Mouse (Mus musculus) G1E-ER4 (cell line): Measurements from ENCODE around the gene Rpgr. TPM values are rescaled to one million over a fixed set of nuclear protein-coding genes. Genes with fewer than 3 reads are reported as not detected.

Experiments
- GATA1 ChIP-seq: IDR thresholded peaks from one replicate; pipeline ENCODE4 v1.8.0; 2012; ENCODE audit warnings: low read length, inconsistent platforms
- polyA plus RNA-seq: library from polyadenylated mRNA; stranded (reverse); fragments of >175 nt; gene quantifications from 2 replicates; pipeline ENCODE4 v1.2.3, GENCODE M21; 2012

Gene Rpgr
- polyA plus RNA-seq, 1 experiment, result 0.67 TPM

DNA sequence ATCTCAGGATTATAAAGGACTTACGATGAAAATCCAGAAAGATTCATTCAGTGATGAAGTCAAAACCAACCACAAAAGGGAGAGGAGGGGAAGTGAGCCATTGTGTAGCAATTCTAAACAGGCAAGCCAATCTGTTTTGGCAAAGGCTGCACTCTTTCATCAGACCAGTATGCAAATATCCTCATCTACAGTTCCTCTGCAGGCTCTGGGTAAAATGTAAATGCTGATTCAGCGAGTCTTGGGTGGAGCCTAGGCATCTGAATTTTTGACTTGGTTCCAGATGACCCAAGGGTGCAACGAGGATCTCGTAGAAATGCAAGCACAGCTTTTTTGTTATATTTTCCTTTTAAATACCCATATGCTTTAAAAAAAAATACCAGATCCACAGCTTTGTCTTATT is 108.2 kb downstream of the Rpgr start:
- TF ChIP-seq GATA1, result no peak

DNA sequence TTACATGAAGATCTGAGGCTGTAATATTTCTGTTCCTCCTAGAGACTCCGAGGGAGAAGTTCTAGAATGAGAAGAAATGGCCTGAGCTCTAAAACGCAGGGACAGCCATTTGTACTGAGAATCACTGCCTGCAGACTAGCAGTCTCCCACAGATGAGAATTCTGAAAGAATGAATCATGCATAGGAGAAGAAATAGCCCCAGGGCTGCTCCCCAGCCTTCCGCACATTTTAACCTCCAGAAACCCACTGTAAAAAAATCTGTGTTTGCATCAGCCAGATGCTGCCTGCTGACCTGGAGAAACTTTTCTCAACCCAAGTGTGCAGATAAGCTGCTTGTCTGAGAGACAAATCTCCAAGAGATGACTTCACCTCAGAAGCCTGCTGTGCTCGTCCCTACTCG is 111.2 kb downstream of the Rpgr start:
- TF ChIP-seq GATA1, result no peak

DNA sequence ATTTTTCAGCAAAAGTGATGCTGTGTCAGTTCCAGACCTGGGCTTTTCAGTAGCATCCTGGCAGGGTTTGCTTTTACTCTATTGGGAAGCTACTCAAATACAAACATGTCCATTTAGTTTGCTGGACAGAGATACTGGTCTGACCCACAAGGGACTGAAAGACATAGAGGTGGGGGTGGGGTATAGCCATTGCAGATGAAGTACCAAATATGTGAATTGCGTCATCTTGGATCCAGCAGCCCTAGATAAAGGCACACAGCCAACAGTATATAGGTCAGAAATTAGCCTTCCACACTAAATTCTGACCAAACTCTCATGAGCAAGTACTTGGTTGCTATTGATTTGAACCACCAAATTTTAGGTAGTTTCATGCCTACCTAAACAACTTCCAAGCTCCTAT is 114.0 kb downstream of the Rpgr start:
- no peak for TF ChIP-seq GATA1

DNA sequence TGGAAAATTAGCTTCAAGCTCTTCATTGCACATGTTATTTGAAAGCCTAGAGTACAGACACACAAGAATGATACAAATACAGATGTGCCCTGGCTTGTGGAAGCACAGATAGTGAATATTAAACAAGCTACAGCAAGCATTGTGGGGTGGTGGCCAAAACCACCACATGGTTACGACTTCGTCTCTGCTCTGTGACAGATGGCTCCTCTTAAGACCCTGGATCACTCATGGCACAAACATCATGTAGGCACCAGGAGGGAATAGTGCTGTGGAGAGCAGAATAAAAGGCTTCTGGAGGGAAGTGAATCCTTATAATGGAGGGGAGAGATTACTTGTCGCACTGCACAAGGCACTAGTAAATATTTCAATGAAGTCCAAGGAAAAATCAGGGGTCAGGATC is 120.9 kb downstream of the Rpgr start:
- TF ChIP-seq GATA1, result no peak

DNA sequence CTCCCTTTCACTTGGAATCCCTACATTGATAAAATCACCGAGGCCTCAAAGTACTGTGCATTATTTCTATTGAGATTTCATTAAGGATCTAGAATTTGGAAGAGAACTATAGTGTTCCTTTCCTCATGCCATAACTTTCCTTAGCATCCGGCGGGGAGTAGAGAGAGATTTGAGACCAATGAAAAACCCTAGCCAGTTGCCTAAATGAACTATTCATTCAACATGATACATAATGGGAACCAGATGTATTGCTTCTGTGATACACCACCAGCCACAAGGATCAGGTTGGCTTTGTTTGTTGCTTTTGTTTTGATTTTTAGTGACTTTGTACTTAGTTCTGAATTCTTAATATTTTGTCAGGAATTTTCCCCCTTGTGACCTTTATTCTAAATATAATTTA is 136.3 kb downstream of the Rpgr start:
- TF ChIP-seq GATA1, result no peak

DNA sequence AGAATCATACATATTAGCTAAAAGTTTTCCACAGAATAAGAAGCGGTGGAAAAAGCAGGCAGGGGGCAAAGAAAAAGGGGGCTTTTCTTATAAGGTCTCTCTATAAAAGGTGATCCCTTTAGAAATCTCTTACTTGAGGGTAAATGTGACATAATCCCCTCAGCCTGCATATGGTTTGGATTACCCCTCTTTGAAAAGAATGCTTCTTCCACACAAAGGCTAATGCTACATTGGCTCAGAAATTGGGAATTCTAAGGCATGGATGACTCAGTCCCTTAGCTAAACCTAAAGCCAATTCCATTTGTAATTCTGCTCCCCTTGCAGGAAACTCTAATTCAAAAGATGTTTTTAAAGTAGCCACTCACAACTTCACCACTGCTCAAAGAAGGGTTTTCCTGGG is 136.7 kb downstream of the Rpgr start:
- no peak for TF ChIP-seq GATA1

DNA sequence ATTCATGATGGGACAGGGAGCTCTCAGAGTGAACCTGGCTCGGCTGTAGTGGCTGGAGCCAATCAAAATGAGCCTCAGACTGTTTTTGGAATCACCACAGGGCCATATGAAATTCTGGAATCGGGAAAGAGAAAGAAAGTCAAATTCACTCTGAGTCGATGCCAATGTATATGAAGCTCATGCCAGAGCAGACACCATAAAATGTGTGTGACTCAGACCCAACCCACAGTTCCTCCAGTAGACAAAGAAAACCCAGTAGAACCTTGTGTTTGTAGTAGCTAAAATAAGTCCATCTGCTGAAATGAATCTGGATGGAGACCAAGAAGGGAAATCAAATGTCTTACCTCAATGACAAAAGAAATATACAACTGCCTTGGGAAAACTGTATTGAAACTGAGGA is 142.8 kb downstream of the Rpgr start:
- no peak for TF ChIP-seq GATA1

DNA sequence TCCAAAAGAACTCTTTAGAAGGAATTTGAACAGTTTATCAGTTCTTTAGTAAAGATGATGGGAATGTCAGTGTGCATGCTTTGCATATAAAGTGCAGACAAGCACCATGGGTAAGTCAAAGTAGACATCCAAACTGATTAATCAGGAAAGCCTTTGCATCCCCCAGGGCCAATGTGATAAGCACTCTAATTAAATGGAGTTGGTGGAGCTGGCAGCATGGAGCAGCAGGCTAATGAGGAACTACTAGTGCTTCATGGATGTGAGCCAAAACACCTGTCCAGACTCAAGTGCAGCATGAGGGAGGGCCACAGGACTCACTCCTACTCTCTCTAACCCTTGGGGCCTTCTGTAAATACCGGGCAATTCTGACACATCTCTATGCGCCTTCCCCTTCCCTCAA is 145.2 kb downstream of the Rpgr start:
- no peak for TF ChIP-seq GATA1

DNA sequence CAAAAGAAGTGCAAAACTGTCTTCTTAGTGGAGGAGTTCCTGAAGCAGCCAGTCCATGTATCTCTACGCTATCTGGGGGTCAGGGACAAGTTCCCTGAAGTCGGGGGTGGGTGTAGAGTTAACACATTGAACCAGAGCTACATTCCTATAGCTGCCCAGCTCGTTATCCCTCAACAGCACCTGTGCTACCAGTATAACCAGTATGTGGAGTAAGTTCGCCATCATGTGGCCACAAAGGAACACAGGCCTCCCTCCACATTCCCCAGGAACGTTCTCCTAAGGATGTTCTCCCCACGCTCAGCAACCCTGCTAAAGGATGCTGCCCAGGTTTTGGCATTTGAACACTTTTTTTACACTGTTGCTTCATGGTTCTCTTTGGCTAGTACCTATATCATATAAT is 146.0 kb downstream of the Rpgr start:
- TF ChIP-seq GATA1, result no peak

DNA sequence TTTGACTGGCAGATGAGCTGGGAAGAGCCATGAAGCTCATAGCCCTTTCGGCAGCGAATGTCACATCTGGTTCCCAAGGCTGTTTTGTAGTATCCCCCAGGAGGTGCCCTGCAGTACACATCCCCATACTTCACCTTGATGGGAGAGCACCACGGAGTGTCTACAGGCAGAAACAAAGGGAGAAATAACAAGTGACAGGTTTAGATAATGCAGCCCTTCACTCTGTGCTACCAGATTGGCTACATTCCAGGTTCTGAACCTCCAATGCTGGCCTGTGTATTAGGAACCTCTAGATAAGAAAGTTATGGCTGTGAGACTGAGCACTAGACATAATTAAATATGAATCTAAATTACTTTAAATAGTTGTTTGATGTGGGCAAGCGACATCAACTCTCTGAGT is 147.3 kb downstream of the Rpgr start:
- no peak for TF ChIP-seq GATA1

DNA sequence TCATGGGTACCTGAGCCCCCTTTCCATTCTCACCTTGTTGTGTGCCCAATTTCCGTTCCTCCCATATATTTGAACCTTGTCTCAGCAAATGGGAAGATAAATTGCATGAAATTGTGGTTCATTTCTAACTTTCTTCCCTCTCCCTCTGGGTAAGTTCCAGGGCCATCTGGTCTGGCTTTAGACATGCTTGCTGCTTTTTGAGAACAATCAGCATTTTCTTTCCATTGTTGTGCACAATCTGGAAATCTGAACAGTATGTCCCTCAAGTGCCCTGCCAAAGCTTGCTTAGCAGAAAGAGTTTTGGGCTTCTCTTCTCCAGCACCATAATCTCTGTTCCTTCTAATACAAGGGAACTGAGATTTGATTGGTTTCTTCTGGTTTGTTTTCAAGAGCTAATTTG is 152.9 kb downstream of the Rpgr start:
- no peak for TF ChIP-seq GATA1

DNA sequence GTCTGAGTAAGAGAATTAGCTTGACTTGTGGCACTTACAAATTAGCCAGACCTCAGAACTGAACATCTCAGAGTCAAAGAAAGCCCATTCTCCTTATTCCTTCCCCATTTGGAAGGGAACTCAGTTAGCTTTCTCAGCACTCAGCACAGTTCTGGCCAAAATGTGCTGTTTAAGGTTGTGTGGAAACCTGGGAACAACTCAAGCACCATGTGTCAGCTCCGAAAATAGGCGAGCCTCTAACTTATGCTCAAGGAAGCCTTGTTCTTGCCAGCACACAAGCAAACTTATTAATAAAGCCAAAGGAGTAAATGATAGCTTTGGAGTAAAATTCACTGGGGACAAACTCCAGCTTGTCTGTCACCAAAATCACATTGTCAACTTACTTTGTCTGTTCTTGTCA is 153.4 kb downstream of the Rpgr start:
- TF ChIP-seq GATA1, result no peak

DNA sequence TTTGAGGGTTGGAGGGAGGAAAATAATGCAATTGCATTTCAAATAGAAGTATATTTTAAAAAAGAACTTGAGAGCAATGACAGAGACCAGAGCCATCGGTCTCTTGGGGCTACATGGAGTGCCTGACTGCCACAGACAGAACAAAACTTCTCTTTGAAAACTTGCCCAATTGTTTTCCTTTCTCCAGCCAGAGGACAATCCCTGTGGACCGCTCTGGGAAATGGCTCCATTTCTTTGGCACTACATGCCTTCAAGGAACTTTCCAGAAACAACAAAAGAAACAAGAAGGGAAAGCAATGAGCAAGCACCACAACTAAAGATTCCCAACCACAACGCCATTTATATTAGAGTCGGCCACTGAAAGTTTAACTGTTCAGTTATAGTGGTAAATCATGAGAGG is 154.5 kb downstream of the Rpgr start:
- TF ChIP-seq GATA1, result no peak

DNA sequence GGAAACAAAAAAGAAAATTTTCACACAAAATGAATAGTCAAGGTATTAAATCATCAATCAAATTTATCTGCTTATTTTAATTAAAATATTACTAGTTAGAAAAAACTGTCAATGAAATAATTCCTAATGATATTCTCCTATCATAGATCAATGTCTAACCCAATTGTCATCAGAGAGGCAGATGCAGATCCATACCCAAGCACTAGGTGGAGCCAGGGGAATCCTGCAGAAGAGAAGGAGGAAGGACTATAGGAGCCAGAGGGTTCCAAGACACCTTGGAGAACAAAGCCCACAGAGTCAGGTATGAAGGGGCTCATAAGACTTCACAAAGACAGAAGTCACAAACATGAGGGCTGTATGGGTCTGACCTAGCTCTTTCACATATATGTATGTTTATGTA is 182.1 kb downstream of the Rpgr start:
- TF ChIP-seq GATA1, result no peak

Other genes starting within 250 kb of the Rpgr start
- not detected in 2 replicates for gene Srpx, start 99.2 kb downstream of the Rpgr start, polyA plus RNA-seq
- not detected in 2 replicates for gene Otc, start 35.4 kb upstream of the Rpgr start, polyA plus RNA-seq